Mouse (Mus musculus): ENCODE results near the gene Ube2j2. TPM values are rescaled to one million over a fixed set of nuclear protein-coding genes. Genes with fewer than 3 reads are reported as not detected.

Gene Ube2j2
- 15.3 TPM for polyA plus RNA-seq (2017; shearing (Covaris generic))

GRCm38 (mm10) chr4:155943534-155944249 is at the start of gene Ube2j2:
Gene Ube2j2, plus strand, starts transcription at chr4:155943831.

GRCm38 (mm10) chr4:155962167-155962971 is 18.7 kb downstream of the Ube2j2 start, which contains the start of gene C1qtnf12:
Gene C1qtnf12, plus strand, starts transcription at chr4:155962318.

DNA sequence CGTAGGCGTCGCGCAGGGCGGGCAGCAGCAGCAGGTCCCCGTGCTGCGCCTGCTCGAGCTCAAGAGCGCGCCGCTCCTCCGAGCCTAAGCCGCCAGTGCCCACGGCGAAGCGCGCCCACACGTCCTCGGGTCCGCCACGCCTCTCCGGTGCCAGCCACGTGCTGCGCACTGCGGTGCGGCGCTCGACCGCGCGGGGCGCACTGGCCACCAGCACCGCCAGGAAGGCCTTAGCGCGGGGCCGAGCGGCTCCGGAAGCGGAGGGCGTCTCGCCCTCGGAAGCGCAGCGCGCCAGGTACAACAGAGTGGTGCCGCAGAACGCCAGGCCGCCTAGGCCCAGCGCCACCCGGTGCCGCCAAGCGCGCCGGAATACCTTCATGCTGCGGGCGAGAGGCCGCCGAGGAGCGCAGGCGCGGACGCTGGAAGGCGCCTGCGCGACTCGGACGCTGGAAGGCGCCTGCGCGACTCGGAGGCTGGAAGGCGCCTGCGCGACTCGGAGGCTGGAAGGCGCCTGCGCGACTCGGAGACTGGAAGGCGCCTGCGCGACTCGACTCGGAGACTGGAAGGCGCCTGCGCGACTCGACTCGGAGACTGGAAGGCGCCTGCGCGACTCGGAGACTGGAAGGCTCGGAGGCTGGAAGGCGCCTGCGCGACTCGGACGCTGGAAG is 48.7 kb downstream of the Ube2j2 start, which contains the start of the genes B3galt6 and Sdf4:
Gene B3galt6, minus strand, starts transcription at position 409 of the 665 bp plus-strand sequence.
Gene Sdf4, plus strand, starts transcription at position 632 of the 665 bp plus-strand sequence.

Other genes starting within 250 kb of the Ube2j2 start
- 0.72 TPM for gene Fndc10, start 249.5 kb upstream of the Ube2j2 start, polyA plus RNA-seq (2017; shearing (Covaris generic))
- gene Ssu72, start 239.0 kb upstream of the Ube2j2 start, polyA plus RNA-seq (2017; shearing (Covaris generic)): 160 TPM
- gene Tmem240, start 209.0 kb upstream of the Ube2j2 start, polyA plus RNA-seq (2017; shearing (Covaris generic)): 0.24 TPM
- gene Atad3a, start 182.7 kb upstream of the Ube2j2 start, polyA plus RNA-seq (2017; shearing (Covaris generic)): 38.3 TPM
- not detected for gene Vwa1, start 169.1 kb upstream of the Ube2j2 start, polyA plus RNA-seq (2017; shearing (Covaris generic))
- not detected for gene Tmem88b, start 158.0 kb upstream of the Ube2j2 start, polyA plus RNA-seq (2017; shearing (Covaris generic))
- not detected for gene Ankrd65, start 153.4 kb upstream of the Ube2j2 start, polyA plus RNA-seq (2017; shearing (Covaris generic))
- gene Mrpl20, start 141.0 kb upstream of the Ube2j2 start, polyA plus RNA-seq (2017; shearing (Covaris generic)): 138 TPM
- 168 TPM for gene Ccnl2, start 131.3 kb upstream of the Ube2j2 start, polyA plus RNA-seq (2017; shearing (Covaris generic))
- 197 TPM for gene Aurkaip1, start 112.6 kb upstream of the Ube2j2 start, polyA plus RNA-seq (2017; shearing (Covaris generic))
- gene Mxra8, start 104.2 kb upstream of the Ube2j2 start, polyA plus RNA-seq (2017; shearing (Covaris generic)): 4.0 TPM
- gene Dvl1, start 96.4 kb upstream of the Ube2j2 start, polyA plus RNA-seq (2017; shearing (Covaris generic)): 2.8 TPM
- gene Tas1r3, start 80.5 kb upstream of the Ube2j2 start, polyA plus RNA-seq (2017; shearing (Covaris generic)): 0.92 TPM
- gene Cptp, start 74.4 kb upstream of the Ube2j2 start, polyA plus RNA-seq (2017; shearing (Covaris generic)): 20.4 TPM
- 92.1 TPM for gene Ints11, start 74.3 kb upstream of the Ube2j2 start, polyA plus RNA-seq (2017; shearing (Covaris generic))
- 32.6 TPM for gene Pusl1, start 52.0 kb upstream of the Ube2j2 start, polyA plus RNA-seq (2017; shearing (Covaris generic))
- gene Acap3, start 52.0 kb upstream of the Ube2j2 start, polyA plus RNA-seq (2017; shearing (Covaris generic)): 7.8 TPM
- gene C1qtnf12, start 18.5 kb downstream of the Ube2j2 start, polyA plus RNA-seq (2017; shearing (Covaris generic)): 24.3 TPM
- 1.3 TPM for gene B3galt6, start 48.8 kb downstream of the Ube2j2 start, polyA plus RNA-seq (2017; shearing (Covaris generic))
- gene Sdf4, start 49.0 kb downstream of the Ube2j2 start, polyA plus RNA-seq (2017; shearing (Covaris generic)): 591 TPM
- gene Tnfrsf4, start 70.0 kb downstream of the Ube2j2 start, polyA plus RNA-seq (2017; shearing (Covaris generic)): 998 TPM
- 855 TPM for gene Tnfrsf18, start 82.3 kb downstream of the Ube2j2 start, polyA plus RNA-seq (2017; shearing (Covaris generic))
- gene Ttll10, start 115.6 kb downstream of the Ube2j2 start, polyA plus RNA-seq (2017; shearing (Covaris generic)): 0.20 TPM
- 43.2 TPM for gene 9430015G10Rik, start 166.2 kb downstream of the Ube2j2 start, polyA plus RNA-seq (2017; shearing (Covaris generic))
- gene Rnf223, start 186.7 kb downstream of the Ube2j2 start, polyA plus RNA-seq (2017; shearing (Covaris generic)): 0.18 TPM